In the genomic region with DNA sequence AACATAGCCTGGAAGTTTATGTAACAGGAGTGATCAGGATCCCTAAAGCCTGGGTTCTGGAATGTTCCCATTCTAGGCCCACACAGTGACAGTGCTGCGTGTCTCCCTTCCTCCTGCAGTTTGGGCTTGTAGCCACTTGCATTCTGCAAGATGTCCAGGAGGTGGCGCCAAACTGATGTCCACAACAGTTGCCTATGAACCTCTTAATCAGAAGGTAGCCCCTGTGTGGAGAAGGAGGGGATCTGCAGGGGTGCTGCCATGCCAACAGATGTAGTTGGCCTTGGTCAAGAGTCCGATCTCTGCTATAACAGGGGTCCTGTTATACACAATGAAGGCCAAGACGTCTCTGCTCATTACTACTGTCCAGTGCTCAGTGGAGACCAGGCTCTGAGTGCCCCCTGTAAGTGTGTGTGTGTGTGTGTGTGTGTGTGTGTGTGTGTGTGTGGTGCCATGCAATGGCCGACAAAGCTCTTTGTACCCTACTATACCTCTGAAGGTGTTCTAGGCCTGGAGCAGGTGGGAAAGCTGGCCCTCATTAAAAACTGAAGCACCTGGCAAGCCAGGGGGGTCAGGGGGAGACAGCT, we compare ENCODE assay signal across 9 mouse cellular contexts. TPM values are rescaled to one million over a fixed set of nuclear protein-coding genes. Genes with fewer than 3 reads are reported as not detected.
DNase-seq lines count a peak whose midpoint lies in the region; ATAC-seq and TF ChIP-seq lines count a peak whose summit lies in the region.
"Had no signal": no experiment of that assay in that cellular context is flagged by ENCODE, and none has a peak within 500 bp of the region (broad histone marks: within the 10 kb centered on the region; RNA-seq: fewer than 3 reads in every experiment).

No protein-coding gene starts in this region.

- no peak overlapping the region for H3K4me2 ChIP-seq in hindbrain, postnatal 0 days (ENCODE audit: low read depth, low read length)

- no peaks in the 10 kb centered on the region for H3K9me3 ChIP-seq in hindbrain, postnatal 0 days (ENCODE audit: low read length)

- TF ChIP-seq CTCF in hindbrain, postnatal 0 days (IDR thresholded peaks at IDR 0.05; ENCODE audit: low read depth): peak; percentile 100
- peak; percentile 98 for TF ChIP-seq CTCF in left cerebral cortex, adult 2 months (IDR thresholded peaks at IDR 0.05)

- no peak overlapping the region for H3K4me3 ChIP-seq in hindbrain, postnatal 0 days (ENCODE audit: low read length)
- no peak overlapping the region for H3K4me3 ChIP-seq in left cerebral cortex, adult 2 months
- H3K4me3 ChIP-seq: myocyte had no signal

- no peak overlapping the region for H3K27ac ChIP-seq in hindbrain, postnatal 0 days
- no peak overlapping the region; the same call in 1 of the 2 replicates for H3K27ac ChIP-seq in left cerebral cortex, adult 2 months

- 29% methylated on average over 5 of the region's 5 CpGs for WGBS in hindbrain, postnatal 0 days

- DNase-seq in R1 (ENCODE audit: low read depth, low spot score): peak; percentile 89
- peak; percentile 93 for DNase-seq in cerebellum, adult 9-11 months
- peak; percentile 92 to 96 for DNase-seq in frontal cortex, postnatal 25 days (ENCODE audit: low spot score in 2 of 2)
- DNase-seq in hindbrain, postnatal 0 days (ENCODE audit: low spot score): peak; percentile 91
- peak; percentile 87 to 95 for DNase-seq in left cerebral cortex, adult 2 months (ENCODE audit: extremely low spot score in 1 of 2, low spot score in 2 of 2)
- peak; percentile 94 to 95 for DNase-seq in right cerebral cortex, postnatal 10 days (ENCODE audit: low spot score in 2 of 2)
- peak; percentile 74 for DNase-seq in urinary bladder, postnatal 10 days (ENCODE audit: low spot score)

- peak; percentile 72 for ATAC-seq in hindbrain, postnatal 0 days
- peak; percentile 84 for ATAC-seq in megakaryocyte progenitor cell, adult 5-6 weeks (replicated peaks; ENCODE audit: poor library complexity)

- H3K9ac ChIP-seq in hindbrain, postnatal 0 days (replicated peaks; ENCODE audit: low read length): no peak overlapping the region

- H3K36me3 ChIP-seq in hindbrain, postnatal 0 days (ENCODE audit: insufficient read depth, low read length): no peaks in the 10 kb centered on the region

- intact Hi-C loops in left cerebral cortex, adult 2 months (cut with DNase I): loop anchor here (1.0 to 5.0 kb wide), 3 partner anchors 44 to 186 kb away; a partner anchor contains a TSS

- no peaks in the 10 kb centered on the region for H3K27me3 ChIP-seq in hindbrain, postnatal 0 days (ENCODE audit: insufficient read depth, low read length)

- H3K4me1 ChIP-seq in hindbrain, postnatal 0 days (ENCODE audit: insufficient read depth, low read length): no peaks in the 10 kb centered on the region; the same call in 1 of the 2 replicates

RNA-seq across cellular contexts. Expression of a gene that starts 24.5 kb away (rescaled TPM):
- total RNA-seq in hindbrain, postnatal 0 days (2014; rRNA removed): 33.2 and 42.0 TPM in 2 replicates
- polyA plus RNA-seq in hindbrain, postnatal 0 days (2015; fragmentation: Nextera tagmentation; extraction: Ambion mirVana): 48.2 and 49.6 TPM in 2 replicates
- total RNA-seq in left cerebral cortex, adult 2 months (2021): 100 to 1,000 TPM; 164 to 198 TPM
- total RNA-seq in megakaryocyte progenitor cell, adult 5-6 weeks (2015): 0.07 TPM in 1 of 2 replicates, not detected in the other
- total RNA-seq in megakaryocyte progenitor cell, adult 5-6 weeks (2017): not detected in 2 replicates

RNA-seq across cellular contexts. Expression of a gene that starts 42.3 kb away (rescaled TPM):
- total RNA-seq in hindbrain, postnatal 0 days (2014; rRNA removed): 12.8 and 16.5 TPM in 2 replicates
- 6.4 and 6.5 TPM in 2 replicates for polyA plus RNA-seq in hindbrain, postnatal 0 days (2015; fragmentation: Nextera tagmentation; extraction: Ambion mirVana)
- 100 to 1,000 TPM; 652 to 703 TPM for total RNA-seq in left cerebral cortex, adult 2 months (2021)
- total RNA-seq in megakaryocyte progenitor cell, adult 5-6 weeks (2015): 0.52 and 0.88 TPM in 2 replicates
- total RNA-seq in megakaryocyte progenitor cell, adult 5-6 weeks (2017): 0.46 and 0.54 TPM in 2 replicates

Comparison
In these comparisons a context has a peak if more than half of its experiments do, and no peak if none do; other contexts are left out.
1. RNA of a gene that starts 24.5 kb away (total RNA-seq): 164 to 198 TPM in left cerebral cortex, adult 2 months and 33.2 to 42.0 TPM in hindbrain, postnatal 0 days; 0.07 TPM in megakaryocyte progenitor cell, adult 5-6 weeks; every median in the first group is over 10 times any median in the second.
2. RNA of a gene that starts 42.3 kb away (total RNA-seq): 652 to 703 TPM in left cerebral cortex, adult 2 months; 12.8 to 16.5 TPM in hindbrain, postnatal 0 days and 0.46 to 0.88 TPM in megakaryocyte progenitor cell, adult 5-6 weeks; every median in the first group is over 10 times any median in the second.
3. Peak in every context shown above with its lines, with median percentiles within 50 percentile points of each other: DNase-seq.